Mouse (Mus musculus) cortical plate, adult 2 months (tissue): Measurements from ENCODE around the gene Cfap299.

Experiments used
- CTCF ChIP-seq: fragments of 200-500 bp; IDR thresholded peaks from 2 replicates; pipeline ENCODE4 v1.5.1; 2011; ENCODE audit warnings: mild to moderate bottlenecking, control low read depth, low read length; ENCODE audit not compliant: insufficient read depth; ENCODE audit errors: extremely low read depth
- POLR2A ChIP-seq: fragments of 200-500 bp; IDR thresholded peaks from 2 replicates; pipeline ENCODE4 v1.6.1; 2011; ENCODE audit warnings: mild to moderate bottlenecking, low read length, control low read depth; ENCODE audit not compliant: insufficient read depth; ENCODE audit errors: extremely low read depth

DNA sequence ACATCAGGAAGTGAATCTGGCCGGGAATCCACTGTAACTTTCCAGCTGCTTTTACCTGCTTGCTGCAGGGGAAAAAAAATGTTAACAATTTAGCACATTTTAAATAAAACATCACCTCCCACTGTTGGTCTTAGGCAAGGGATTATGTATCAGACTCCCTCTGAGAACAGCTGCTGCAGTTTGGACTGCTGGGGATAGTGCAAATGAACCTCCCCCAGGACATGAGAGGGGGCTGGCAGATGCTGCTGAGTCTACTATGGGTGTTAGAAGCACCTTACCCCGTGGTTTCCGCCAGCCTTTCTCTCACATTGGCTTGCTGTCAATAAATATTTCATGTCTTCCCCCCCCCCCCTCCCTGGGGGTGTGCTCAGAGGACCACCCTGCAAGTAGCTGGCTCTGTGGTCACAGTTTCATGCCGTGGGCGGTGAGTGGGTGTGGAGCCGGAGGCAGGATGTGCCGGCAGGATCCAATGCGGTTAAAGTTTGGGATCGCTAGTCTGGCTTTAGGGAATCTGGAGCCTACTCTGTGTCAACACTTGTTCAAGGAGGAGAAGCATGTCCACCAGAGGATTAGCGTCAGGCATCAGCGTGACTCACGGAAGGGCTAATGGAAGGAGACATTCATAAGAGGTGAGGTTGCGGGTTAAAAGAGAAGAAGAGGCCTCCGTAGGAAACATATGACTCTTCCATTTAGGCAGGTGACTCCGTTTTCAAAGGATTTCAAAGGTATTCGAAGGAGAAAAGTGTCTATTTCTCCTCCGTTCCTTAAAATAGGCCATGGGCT lies 45.2 kb upstream of the Cfap299 start:
- TF ChIP-seq CTCF, result no peak
- TF ChIP-seq POLR2A, result no peak
